Mouse (Mus musculus): ENCODE data around the gene Pmepa1.

Gene Pmepa1

GRCm38 (mm10) chr2:173256552-173256949 is 19.8 kb downstream of the Pmepa1 start:
- DNase-seq (ENCODE audit: inconsistent age in 2 of 2, low spot score in 1 of 2), result no peak

GRCm38 (mm10) chr2:173255810-173256551 is 20.4 kb downstream of the Pmepa1 start:
- no peak for DNase-seq (ENCODE audit: inconsistent age in 2 of 2, low spot score in 1 of 2)

GRCm38 (mm10) chr2:173253761-173254662 is 22.3 kb downstream of the Pmepa1 start:
- no peak for DNase-seq (ENCODE audit: inconsistent age in 2 of 2, low spot score in 1 of 2)

- DNase-seq (ENCODE audit: inconsistent age in 2 of 2, low spot score in 1 of 2), result no peak
Observed at GRCm38 (mm10) chr2:173251675-173252074, 24.7 kb downstream of the Pmepa1 start.

GRCm38 (mm10) chr2:173251133-173251532 is 25.2 kb downstream of the Pmepa1 start:
- DNase-seq (ENCODE audit: inconsistent age in 2 of 2, low spot score in 1 of 2), result no peak

- no peak for DNase-seq (ENCODE audit: inconsistent age in 2 of 2, low spot score in 1 of 2)
Observed at GRCm38 (mm10) chr2:173250411-173250810, 25.9 kb downstream of the Pmepa1 start.

GRCm38 (mm10) chr2:173249965-173250364 is 26.4 kb downstream of the Pmepa1 start:
- DNase-seq (ENCODE audit: inconsistent age in 2 of 2, low spot score in 1 of 2), result no peak

GRCm38 (mm10) chr2:173249386-173249785 is 26.9 kb downstream of the Pmepa1 start:
- DNase-seq (ENCODE audit: inconsistent age in 2 of 2, low spot score in 1 of 2), result no peak

- DNase-seq (ENCODE audit: inconsistent age in 2 of 2, low spot score in 1 of 2), result no peak
Observed at GRCm38 (mm10) chr2:173248822-173249221, 27.5 kb downstream of the Pmepa1 start.

GRCm38 (mm10) chr2:173247911-173248310 is 28.4 kb downstream of the Pmepa1 start:
- DNase-seq (ENCODE audit: inconsistent age in 2 of 2, low spot score in 1 of 2), result no peak

- DNase-seq (ENCODE audit: inconsistent age in 2 of 2, low spot score in 1 of 2), result no peak
Observed at GRCm38 (mm10) chr2:173247197-173247596, 29.1 kb downstream of the Pmepa1 start.

- no peak for DNase-seq (ENCODE audit: inconsistent age in 2 of 2, low spot score in 1 of 2)
Observed at GRCm38 (mm10) chr2:173246688-173247087, 29.6 kb downstream of the Pmepa1 start.

GRCm38 (mm10) chr2:173245258-173245657 is 31.1 kb downstream of the Pmepa1 start:
- DNase-seq (ENCODE audit: inconsistent age in 2 of 2, low spot score in 1 of 2), result no peak

- no peak for DNase-seq (ENCODE audit: inconsistent age in 2 of 2, low spot score in 1 of 2)
Observed at GRCm38 (mm10) chr2:173244108-173244507, 32.2 kb downstream of the Pmepa1 start.

GRCm38 (mm10) chr2:173243616-173244015 is 32.7 kb downstream of the Pmepa1 start:
- DNase-seq (ENCODE audit: inconsistent age in 2 of 2, low spot score in 1 of 2), result no peak

GRCm38 (mm10) chr2:173242874-173243273 is 33.5 kb downstream of the Pmepa1 start:
- DNase-seq (ENCODE audit: inconsistent age in 2 of 2, low spot score in 1 of 2), result no peak

- DNase-seq (ENCODE audit: inconsistent age in 2 of 2, low spot score in 1 of 2), result no peak
Observed at GRCm38 (mm10) chr2:173240738-173241137, 35.6 kb downstream of the Pmepa1 start.

GRCm38 (mm10) chr2:173238522-173238921 is 37.8 kb downstream of the Pmepa1 start:
- DNase-seq (ENCODE audit: inconsistent age in 2 of 2, low spot score in 1 of 2), result no peak

- no peak for DNase-seq (ENCODE audit: inconsistent age in 2 of 2, low spot score in 1 of 2)
Observed at GRCm38 (mm10) chr2:173235435-173236332, 40.6 kb downstream of the Pmepa1 start.

- DNase-seq (ENCODE audit: inconsistent age in 2 of 2, low spot score in 1 of 2), result no peak
Observed at GRCm38 (mm10) chr2:173232766-173233099, 43.6 kb downstream of the Pmepa1 start.

GRCm38 (mm10) chr2:173232065-173232765 is 44.1 kb downstream of the Pmepa1 start:
- DNase-seq (ENCODE audit: inconsistent age in 2 of 2, low spot score in 1 of 2), result no peak

Data from adrenal gland, adult (tissue).